Mouse (Mus musculus): ENCODE data around the gene Rad18.
"Not testable (repeated sequence)": the region's sequence is repeated elsewhere in the genome, so short reads cannot be mapped to it uniquely, and the experiment has no call there.

The Rad18 gene

GRCm38 (mm10) chr6:112696056-112696950 lies at the start of gene Rad18:
Gene Rad18, minus strand, starts transcription at chr6:112696686.
- DNase-seq (ENCODE audit: extremely low read depth, low read depth) = peak; percentile 73

GRCm38 (mm10) chr6:112742297-112742696 lies 45.8 kb upstream of the Rad18 start:
- no peak for DNase-seq (ENCODE audit: extremely low read depth, low read depth)

GRCm38 (mm10) chr6:112741766-112742165 lies 45.3 kb upstream of the Rad18 start:
- DNase-seq (ENCODE audit: extremely low read depth, low read depth) = no peak

GRCm38 (mm10) chr6:112739635-112740034 lies 43.1 kb upstream of the Rad18 start:
- no peak for DNase-seq (ENCODE audit: extremely low read depth, low read depth)

GRCm38 (mm10) chr6:112738924-112739323 lies 42.4 kb upstream of the Rad18 start:
- DNase-seq (ENCODE audit: extremely low read depth, low read depth) = no peak

GRCm38 (mm10) chr6:112736471-112736870 lies 40.0 kb upstream of the Rad18 start:
- DNase-seq (ENCODE audit: extremely low read depth, low read depth) = no peak

- DNase-seq (ENCODE audit: extremely low read depth, low read depth) = no peak
Measured at GRCm38 (mm10) chr6:112735054-112735453, 38.6 kb upstream of the Rad18 start.

GRCm38 (mm10) chr6:112733942-112734341 lies 37.5 kb upstream of the Rad18 start:
- DNase-seq (ENCODE audit: extremely low read depth, low read depth) = no peak

GRCm38 (mm10) chr6:112732434-112732833 lies 35.9 kb upstream of the Rad18 start:
- no peak for DNase-seq (ENCODE audit: extremely low read depth, low read depth)

GRCm38 (mm10) chr6:112731386-112731785 lies 34.9 kb upstream of the Rad18 start:
- DNase-seq (ENCODE audit: extremely low read depth, low read depth) = no peak

GRCm38 (mm10) chr6:112728760-112729422 lies 32.4 kb upstream of the Rad18 start:
- no peak for DNase-seq (ENCODE audit: extremely low read depth, low read depth)

GRCm38 (mm10) chr6:112725468-112725867 lies 29.0 kb upstream of the Rad18 start:
- no peak for DNase-seq (ENCODE audit: extremely low read depth, low read depth)

- no peak for DNase-seq (ENCODE audit: extremely low read depth, low read depth)
Measured at GRCm38 (mm10) chr6:112720409-112721080, 24.1 kb upstream of the Rad18 start.

- no peak for DNase-seq (ENCODE audit: extremely low read depth, low read depth)
Measured at GRCm38 (mm10) chr6:112719983-112720382, 23.5 kb upstream of the Rad18 start.

- no peak for DNase-seq (ENCODE audit: extremely low read depth, low read depth)
Measured at GRCm38 (mm10) chr6:112717168-112717567, 20.7 kb upstream of the Rad18 start.

GRCm38 (mm10) chr6:112713951-112714350 lies 17.5 kb upstream of the Rad18 start:
- DNase-seq (ENCODE audit: extremely low read depth, low read depth) = no peak

GRCm38 (mm10) chr6:112702296-112702695 lies 5.8 kb upstream of the Rad18 start:
- DNase-seq (ENCODE audit: extremely low read depth, low read depth) = not testable (repeated sequence)

- DNase-seq (ENCODE audit: extremely low read depth, low read depth) = no peak
Measured at GRCm38 (mm10) chr6:112700392-112700791, 3.9 kb upstream of the Rad18 start.

GRCm38 (mm10) chr6:112699115-112699514 lies 2.6 kb upstream of the Rad18 start:
- no peak for DNase-seq (ENCODE audit: extremely low read depth, low read depth)

- DNase-seq (ENCODE audit: extremely low read depth, low read depth) = no peak
Measured at GRCm38 (mm10) chr6:112694492-112694891, 2.0 kb downstream of the Rad18 start.

GRCm38 (mm10) chr6:112691523-112691922 lies 5.0 kb downstream of the Rad18 start:
- no peak for DNase-seq (ENCODE audit: extremely low read depth, low read depth)

GRCm38 (mm10) chr6:112688033-112688432 lies 8.5 kb downstream of the Rad18 start:
- DNase-seq (ENCODE audit: extremely low read depth, low read depth) = no peak

All from MEL-GATA-1-ER (cell line).